Mouse (Mus musculus) embryonic fibroblast, embryonic 13.5 days (primary cell): ENCODE measurements at regions not wholly inside any gene's neighbourhood (a gene's known extent, or its start where the extent isn't known, plus 50 kb on each side); places are given as distances from the start of the nearest gene placed in this dataset.

ENCODE experiments used
- H3K27ac ChIP-seq: 2 replicates; pipeline ENCODE4 v1.5.1; 2012; ENCODE audit warnings: low read length, control low read depth, inconsistent platforms; ENCODE audit not compliant: insufficient read depth
- H3K4me1 ChIP-seq: 2 replicates; pipeline ENCODE4 v1.6.1; 2011; ENCODE audit warnings: low read length; ENCODE audit not compliant: control insufficient read depth, insufficient read depth
- H3K4me3 ChIP-seq: 2 replicates; pipeline ENCODE4 v1.5.1; 2011; ENCODE audit warnings: mild to moderate bottlenecking, control low read depth, low read length; ENCODE audit not compliant: insufficient read depth
- CTCF ChIP-seq: IDR thresholded peaks from 2 replicates; pipeline ENCODE4 v1.5.1; 2011; ENCODE audit warnings: mild to moderate bottlenecking, control low read depth, low read length, moderate library complexity, borderline replicate concordance; ENCODE audit not compliant: insufficient read depth
- POLR2A ChIP-seq: IDR thresholded peaks from 2 replicates; pipeline ENCODE4 v1.6.1; 2011; ENCODE audit warnings: low read depth, mild to moderate bottlenecking, control low read depth, low read length, moderate library complexity

DNA sequence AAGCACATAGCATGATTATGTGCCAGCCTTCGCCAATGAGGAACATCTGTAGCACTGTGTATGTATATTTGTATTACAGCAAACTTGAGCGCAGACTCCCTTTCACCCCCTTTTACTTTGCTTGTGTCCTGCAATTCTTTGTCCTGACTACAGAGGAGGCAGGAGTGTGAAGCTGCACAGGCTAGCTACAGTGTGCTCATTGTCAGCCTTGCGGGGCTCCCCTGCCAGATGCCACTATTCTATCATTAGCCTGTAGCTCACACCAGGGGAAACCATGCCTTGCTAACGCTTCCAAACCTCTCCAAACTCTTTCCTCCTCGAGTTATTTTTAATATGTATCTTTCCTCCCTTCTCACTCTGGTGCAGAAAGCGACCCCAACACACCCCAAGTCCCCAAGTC, 136.4 kb upstream of the Mpdz start:
- H3K27ac ChIP-seq, result no peak overlapping the region
- H3K4me1 ChIP-seq, result no peaks in the 10 kb centered on the region
- no peak overlapping the region for H3K4me3 ChIP-seq
- TF ChIP-seq CTCF (no peak), POLR2A (no peak)

DNA sequence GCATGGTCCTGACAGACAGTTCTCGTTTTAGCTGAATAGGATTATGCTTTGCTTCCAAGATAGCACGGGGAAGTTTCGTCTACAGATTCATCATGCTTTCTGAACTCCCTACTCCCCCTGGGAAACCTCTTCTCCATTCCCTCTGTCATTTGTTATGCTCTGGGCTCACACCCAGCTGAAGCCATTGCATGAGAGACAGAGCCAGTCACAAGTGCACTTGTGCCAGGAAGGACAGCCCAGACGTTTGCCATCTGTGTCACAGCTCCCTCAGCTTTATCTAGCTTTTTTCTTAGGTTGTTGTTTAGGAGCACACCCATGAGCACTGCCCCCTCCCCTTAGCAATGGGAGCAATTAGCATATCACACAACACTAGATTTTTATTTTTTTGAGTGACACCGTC, 131.2 kb upstream of the Mpdz start:
- TF ChIP-seq POLR2A, result no peak
- no peak for TF ChIP-seq CTCF
- no peak overlapping the region for H3K27ac ChIP-seq
- no peak overlapping the region for H3K4me3 ChIP-seq
- no peaks in the 10 kb centered on the region for H3K4me1 ChIP-seq

DNA sequence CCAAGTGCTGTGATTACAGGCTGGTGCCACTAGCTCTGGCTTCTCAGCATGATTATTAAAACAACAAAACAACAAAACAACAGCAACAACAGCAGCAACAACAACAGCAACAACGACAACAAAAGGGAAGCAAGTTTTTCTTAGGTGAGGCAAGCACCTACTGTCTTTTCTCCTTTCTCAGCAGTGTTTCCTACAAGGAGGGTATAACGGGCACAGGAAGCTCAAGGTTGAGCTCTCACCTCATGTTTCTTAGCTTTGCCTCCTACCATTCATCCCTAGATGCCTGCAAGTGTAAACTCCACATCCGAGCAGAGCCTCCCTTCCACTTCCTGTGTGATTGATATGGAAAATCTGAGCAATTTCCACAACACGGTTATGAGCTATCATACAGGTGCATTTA, 128.1 kb upstream of the Mpdz start:
- Histone ChIP-seq H3K27ac (no peak overlapping the region), H3K4me1 (no peaks in the 10 kb centered on the region), H3K4me3 (no peak overlapping the region)
- no peak for TF ChIP-seq CTCF
- no peak for TF ChIP-seq POLR2A

GRCm38 (mm10) chr4:81569531-81569930, 126.9 kb upstream of the Mpdz start:
- no peak for TF ChIP-seq POLR2A
- no peak for TF ChIP-seq CTCF
- no peak overlapping the region for H3K4me3 ChIP-seq

GRCm38 (mm10) chr4:81568404-81568803, 125.8 kb upstream of the Mpdz start:
- Histone ChIP-seq H3K4me1 (no peaks in the 10 kb centered on the region), H3K4me3 (no peak overlapping the region), H3K27ac (peak overlapping the region; percentile 5; the same call in 1 of the 2 replicates)
- no peak for TF ChIP-seq POLR2A
- no peak for TF ChIP-seq CTCF

More at GRCm38 (mm10) chr4:81569531-81569930, 126.9 kb upstream of the Mpdz start:
- no peaks in the 10 kb centered on the region for H3K4me1 ChIP-seq
- H3K27ac ChIP-seq, result no peak overlapping the region

- no peaks in the 10 kb centered on the region for H3K4me1 ChIP-seq
- H3K4me3 ChIP-seq, result no peak overlapping the region
- no peak for TF ChIP-seq CTCF
- no peak for TF ChIP-seq POLR2A
- H3K27ac ChIP-seq, result no peak overlapping the region; the same call in 1 of the 2 replicates
Measured at GRCm38 (mm10) chr4:81567928-81568327, 125.3 kb upstream of the Mpdz start.

GRCm38 (mm10) chr4:81566526-81566925, 123.9 kb upstream of the Mpdz start:
- TF ChIP-seq POLR2A (no peak), CTCF (no peak)
- H3K4me1 ChIP-seq, result no peaks in the 10 kb centered on the region
- no peak overlapping the region for H3K4me3 ChIP-seq
- no peak overlapping the region for H3K27ac ChIP-seq

DNA sequence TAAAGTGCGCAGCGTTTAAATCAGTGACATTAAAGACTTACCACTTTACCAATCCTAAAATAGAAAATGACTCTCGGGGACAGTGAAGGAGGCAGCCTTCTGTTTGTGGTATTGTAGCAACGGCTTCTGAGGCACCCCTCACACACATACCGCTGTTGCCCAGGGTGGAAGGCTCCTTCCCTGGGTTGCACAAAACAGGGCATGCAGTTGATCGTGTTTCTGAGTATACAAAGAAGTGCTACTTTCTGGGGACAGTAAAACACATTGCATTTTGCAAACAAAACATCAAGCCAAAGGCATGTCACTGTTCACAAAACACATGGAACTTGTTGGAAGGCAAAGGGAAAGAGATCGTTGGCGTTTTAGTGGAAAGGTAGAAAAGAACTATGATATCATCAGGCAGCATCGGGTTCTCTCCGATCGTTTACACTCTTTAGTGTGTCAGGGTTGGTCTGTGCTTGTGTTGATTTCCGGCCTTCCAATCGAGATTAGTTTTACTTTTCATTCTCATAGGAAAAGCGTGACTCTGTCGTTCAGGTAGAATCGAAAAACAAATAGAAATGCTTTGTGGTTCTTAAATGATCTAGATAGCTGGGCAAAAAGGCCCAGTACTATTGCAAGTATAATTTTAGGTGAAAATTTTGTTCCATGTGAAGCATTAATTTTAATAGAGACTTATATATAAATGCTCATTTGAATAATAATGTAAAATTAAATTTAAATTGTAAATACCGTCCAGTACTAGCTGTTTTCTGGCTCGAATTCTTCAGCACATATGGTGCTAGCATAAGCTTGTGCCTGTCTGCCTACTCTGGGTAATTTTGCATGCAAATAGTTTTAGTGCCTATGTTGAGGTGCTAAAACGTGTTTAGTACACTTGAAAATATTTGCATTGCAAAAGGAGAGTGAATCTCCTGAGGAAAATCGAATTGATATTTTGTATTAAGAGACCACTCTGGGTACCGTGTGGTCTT, 123.1 kb upstream of the Mpdz start:
- no peak overlapping the region; the same call in 1 of the 2 replicates for H3K27ac ChIP-seq
- no peak overlapping the region for H3K4me3 ChIP-seq
- no peak for TF ChIP-seq POLR2A
- no peak for TF ChIP-seq CTCF
- H3K4me1 ChIP-seq, result no peaks in the 10 kb centered on the region

- H3K4me3 ChIP-seq, result no peak overlapping the region
- no peak for TF ChIP-seq CTCF
- no peak for TF ChIP-seq POLR2A
- no peak overlapping the region for H3K27ac ChIP-seq
- no peaks in the 10 kb centered on the region for H3K4me1 ChIP-seq
Measured at GRCm38 (mm10) chr4:81564446-81564845, 121.8 kb upstream of the Mpdz start.

GRCm38 (mm10) chr4:81563574-81563973, 121.0 kb upstream of the Mpdz start:
- Histone ChIP-seq H3K4me1 (no peaks in the 10 kb centered on the region), H3K27ac (no peak overlapping the region)
- TF ChIP-seq POLR2A, result no peak
- TF ChIP-seq CTCF, result no peak

More at GRCm38 (mm10) chr4:81563574-81563973, 121.0 kb upstream of the Mpdz start:
- no peak overlapping the region for H3K4me3 ChIP-seq
